Mouse (Mus musculus) intestine, embryonic 14.5 days (tissue): Measurements from ENCODE around the gene Hand2. TPM values are rescaled to one million over a fixed set of nuclear protein-coding genes. Genes with fewer than 3 reads are reported as not detected.

Experiments used
- ATAC-seq: fragments of 200-750 bp; cut with Nextera tagmentation; replicated peaks from 2 replicates; pipeline ENCODE4 v1.8.0; 2017; ENCODE audit warnings: low read depth, moderate number of reproducible peaks, moderate TSS enrichment, moderate library complexity; ENCODE audit not compliant: low FRiP score, low TSS enrichment
- DNase-seq: peaks from one replicate; pipeline ENCODE4 v3.0.0-alpha.2; 2018; ENCODE audit warnings: low spot score
- H3K27ac ChIP-seq: fragments of 300-500 bp; sonication (generic); 2 replicates; pipeline ENCODE4 v1.5.1; 2014; ENCODE audit warnings: low read depth, mild to moderate bottlenecking, control low read depth
- H3K27me3 ChIP-seq: fragments of 300-500 bp; sonication (generic); replicated peaks from 2 replicates; pipeline ENCODE4 v1.6.1; 2014; ENCODE audit warnings: low read length, control low read depth; ENCODE audit not compliant: control insufficient read depth, insufficient read depth
- H3K36me3 ChIP-seq: fragments of 300-500 bp; sonication (generic); 2 replicates; pipeline ENCODE4 v1.6.1; 2014; ENCODE audit warnings: low read length, control low read depth; ENCODE audit not compliant: control insufficient read depth, insufficient read depth
- H3K4me1 ChIP-seq: fragments of 300-500 bp; sonication (generic); replicated peaks from 2 replicates; pipeline ENCODE4 v1.6.1; 2014; ENCODE audit warnings: low read length, control low read depth, mixed read lengths; ENCODE audit not compliant: control insufficient read depth, insufficient read depth
- H3K4me2 ChIP-seq: fragments of 300-500 bp; sonication (generic); 2 replicates; pipeline ENCODE4 v1.6.1; 2014; ENCODE audit warnings: low read length
- H3K4me3 ChIP-seq: fragments of 300-500 bp; sonication (generic); 2 replicates; pipeline ENCODE4 v1.5.1; 2014; ENCODE audit warnings: low read depth, low read length, control low read depth, mixed read lengths
- H3K9ac ChIP-seq: fragments of 300-500 bp; sonication (generic); 2 replicates; pipeline ENCODE4 v1.6.1; 2014; ENCODE audit warnings: mild to moderate bottlenecking, low read length
- H3K9me3 ChIP-seq: fragments of 300-500 bp; sonication (generic); 2 replicates; pipeline ENCODE4 v1.6.1; 2016; ENCODE audit warnings: low read length, control low read depth; ENCODE audit not compliant: control insufficient read depth
- WGBS: fragments of 180-500 bp; shearing (Covaris S2); extraction: QIAGEN DNeasy Blood & Tissue Kit; methylation state at CpG from one replicate; pipeline ENCODE4 v1.1.7; 2014; 5-methylcytosine and 5-hydroxymethylcytosine counted together
- polyA plus RNA-seq: library from polyadenylated mRNA; unstranded; fragments of >200 nt; fragmentation: Nextera tagmentation; extraction: Ambion mirVana; gene quantifications from 2 replicates; pipeline ENCODE4 v1.2.1, GENCODE M21; 2014

Gene Hand2
- polyA plus RNA-seq, 1 experiment from 2014 or later = 13.1 TPM

- ATAC-seq (no peak), DNase-seq (peak; percentile 74)
- Histone ChIP-seq H3K27me3 (peaks cover 40% of the 10 kb centered on the region; the same call in 1 of the 2 replicates), H3K36me3 (no peaks in the 10 kb centered on the region), H3K27ac (peak overlapping the region; percentile 81), H3K4me1 (peaks cover 5% of the 10 kb centered on the region; the same call in 1 of the 2 replicates), H3K4me3 (peak overlapping the region; percentile 81), H3K9me3 (no peaks in the 10 kb centered on the region), H3K9ac (peak overlapping the region; percentile 95), H3K4me2 (peak overlapping the region; percentile 67)
- WGBS = 13% methylated on average over 29 of the region's 29 CpGs
Observed at GRCm38 (mm10) chr8:57327281-57328160, 6.7 kb downstream of the Hand2 start.

DNA sequence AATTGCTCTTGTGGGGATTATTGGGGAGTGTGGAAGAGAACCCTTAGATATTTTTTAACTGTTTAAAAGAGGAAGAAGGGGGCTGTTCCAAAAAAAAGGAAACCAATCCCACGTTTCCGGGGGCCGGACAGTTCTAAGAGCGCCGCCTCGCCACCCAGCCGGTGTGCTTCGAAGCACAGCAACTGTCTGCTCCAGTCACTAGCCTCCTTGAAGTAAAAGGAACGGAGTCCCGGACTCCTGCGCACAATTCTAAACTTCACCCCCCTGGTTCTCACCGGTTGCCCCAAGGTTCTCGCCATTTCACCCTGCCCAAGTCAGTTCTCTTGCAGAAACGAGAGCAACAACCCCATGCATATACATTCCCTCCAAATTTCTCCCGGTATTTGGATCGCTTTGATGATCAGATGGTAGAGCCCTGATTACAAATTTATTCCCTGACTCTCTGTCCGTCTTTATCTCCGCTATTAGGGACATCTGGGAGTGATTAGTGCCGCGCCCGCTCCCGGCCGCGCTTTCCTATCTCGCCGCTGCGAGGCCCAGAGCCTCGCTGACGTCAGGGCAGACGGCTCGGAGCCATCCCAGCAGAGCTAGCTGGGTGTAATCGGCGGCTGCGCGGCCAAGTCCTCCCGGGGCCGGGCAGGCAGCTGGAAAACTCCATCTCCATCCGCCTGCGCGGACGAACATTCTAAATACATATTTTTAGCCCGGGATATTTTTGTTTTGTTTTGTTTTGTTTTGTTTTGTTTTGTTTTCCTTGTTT is 7.6 kb downstream of the Hand2 start:
- Histone ChIP-seq H3K4me3 (peak overlapping the region; percentile 81), H3K4me1 (peaks cover 5% of the 10 kb centered on the region; the same call in 1 of the 2 replicates), H3K27me3 (peaks cover 40% of the 10 kb centered on the region; the same call in 1 of the 2 replicates), H3K9ac (peak overlapping the region; percentile 95), H3K36me3 (no peaks in the 10 kb centered on the region), H3K9me3 (no peaks in the 10 kb centered on the region), H3K27ac (peak overlapping the region; percentile 81), H3K4me2 (peak overlapping the region; percentile 67)
- WGBS = 2% methylated on average over 42 of the region's 42 CpGs
- DNase-seq (peak; percentile 85), ATAC-seq (peak; percentile 71)

GRCm38 (mm10) chr8:57328931-57329341 is 8.2 kb downstream of the Hand2 start:
- Histone ChIP-seq H3K4me1 (peaks cover 5% of the 10 kb centered on the region; the same call in 1 of the 2 replicates), H3K27ac (peak overlapping the region; percentile 81), H3K9ac (peak overlapping the region; percentile 95), H3K36me3 (no peaks in the 10 kb centered on the region), H3K9me3 (no peaks in the 10 kb centered on the region), H3K4me3 (peak overlapping the region; percentile 81), H3K27me3 (peaks cover 40% of the 10 kb centered on the region; the same call in 1 of the 2 replicates), H3K4me2 (peak overlapping the region; percentile 67)
- DNase-seq = no peak
- WGBS = 2% methylated on average over 19 of the region's 19 CpGs
- peak; percentile 53 for ATAC-seq

DNA sequence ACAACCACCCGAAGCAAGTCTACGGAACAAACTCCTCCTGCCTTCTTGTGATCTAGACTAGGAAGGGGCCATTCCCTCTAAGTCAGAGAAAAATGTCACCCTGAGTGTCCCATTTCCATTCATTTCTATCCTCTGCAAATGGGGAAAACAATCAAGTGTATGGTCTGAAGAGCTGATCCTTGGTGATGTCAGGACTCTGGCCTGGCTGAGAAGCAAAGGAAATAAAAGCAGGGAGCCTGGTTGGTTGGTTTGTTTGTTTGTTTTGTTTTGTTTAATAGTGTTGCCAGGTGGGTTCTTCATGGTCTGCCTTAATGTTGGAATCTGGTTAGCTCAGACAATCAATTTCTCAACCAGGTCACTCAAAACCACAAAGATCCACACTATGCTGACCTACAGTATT is 9.3 kb downstream of the Hand2 start:
- peaks cover 5% of the 10 kb centered on the region; the same call in 1 of the 2 replicates for H3K4me1 ChIP-seq
- no peak overlapping the region for H3K27ac ChIP-seq
- DNase-seq (peak; percentile 51), ATAC-seq (no peak)
- no peak overlapping the region for H3K4me3 ChIP-seq
- no peak overlapping the region for H3K9ac ChIP-seq
- H3K9me3 ChIP-seq = no peaks in the 10 kb centered on the region
- H3K36me3 ChIP-seq = no peaks in the 10 kb centered on the region
- H3K27me3 ChIP-seq = peaks cover 41% of the 10 kb centered on the region; the same call in 1 of the 2 replicates
- WGBS = 42% methylated on average over 2 of the region's 2 CpGs
- no peak overlapping the region for H3K4me2 ChIP-seq

DNA sequence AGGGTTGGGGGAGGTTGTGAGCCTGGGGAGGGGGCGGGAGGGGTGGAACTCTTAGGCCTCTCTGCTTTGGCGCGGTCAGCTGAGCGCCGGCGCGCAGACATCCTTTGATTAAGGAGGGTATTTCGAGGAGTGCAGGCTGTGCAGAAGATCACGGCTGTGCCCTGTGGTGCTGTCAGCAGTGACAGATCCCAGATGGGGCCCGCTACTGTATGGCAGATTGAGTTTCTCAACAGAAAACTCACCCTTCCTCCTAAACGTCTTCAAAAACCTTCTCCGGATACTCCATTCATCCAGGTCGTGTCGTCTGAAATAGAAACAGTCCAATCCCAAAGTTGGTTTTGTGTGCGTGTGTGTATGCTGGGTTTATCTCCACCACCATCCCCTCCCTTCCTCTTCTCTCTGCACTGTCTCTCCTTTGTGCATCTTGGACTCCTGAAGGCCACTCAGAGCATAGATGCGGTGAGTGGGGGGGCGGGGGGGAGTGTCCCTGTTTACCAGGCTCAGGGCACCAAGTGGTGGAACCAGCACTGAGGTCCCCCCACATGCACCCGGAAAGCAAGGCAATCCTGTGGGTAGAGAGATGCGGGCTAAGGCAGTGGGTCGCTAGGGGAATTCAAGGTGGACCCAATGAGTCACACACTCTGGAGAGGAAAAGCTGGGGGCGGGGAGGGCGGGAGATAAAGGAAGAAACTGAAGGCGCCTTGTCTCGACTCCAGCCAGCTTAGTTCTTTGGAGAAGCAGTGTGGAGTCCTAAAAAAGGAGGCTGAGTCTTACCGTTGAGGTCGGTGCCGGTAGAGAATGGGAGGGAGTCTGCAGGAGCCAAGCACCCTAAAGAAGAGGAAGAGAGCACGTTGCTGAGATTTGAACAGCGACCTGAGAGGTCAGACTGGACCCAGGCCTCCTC is 11.2 kb downstream of the Hand2 start:
- peak overlapping the region; percentile 85 for H3K27ac ChIP-seq
- no peaks in the 10 kb centered on the region for H3K36me3 ChIP-seq
- H3K9ac ChIP-seq = peak overlapping the region; percentile 61
- peak; percentile 75 for DNase-seq
- H3K9me3 ChIP-seq = no peaks in the 10 kb centered on the region
- peaks cover 5% of the 10 kb centered on the region; the same call in 1 of the 2 replicates for H3K4me1 ChIP-seq
- WGBS = 1% methylated on average over 29 of the region's 29 CpGs
- peaks cover 47% of the 10 kb centered on the region for H3K27me3 ChIP-seq
- peak; percentile 65 for ATAC-seq
- H3K4me2 ChIP-seq = peak overlapping the region; percentile 53
- H3K4me3 ChIP-seq = peak overlapping the region; percentile 41

- WGBS = 2% methylated on average over 26 of the region's 26 CpGs
- peaks cover 5% of the 10 kb centered on the region; the same call in 1 of the 2 replicates for H3K4me1 ChIP-seq
- no peak for ATAC-seq
- peak; percentile 70 for DNase-seq
- H3K4me2 ChIP-seq = peak overlapping the region; percentile 53
- H3K36me3 ChIP-seq = no peaks in the 10 kb centered on the region
- peak overlapping the region; percentile 41 for H3K4me3 ChIP-seq
- peak overlapping the region; percentile 85 for H3K27ac ChIP-seq
- peaks cover 47% of the 10 kb centered on the region for H3K27me3 ChIP-seq
- H3K9ac ChIP-seq = peak overlapping the region; percentile 61
- no peaks in the 10 kb centered on the region for H3K9me3 ChIP-seq
Observed at GRCm38 (mm10) chr8:57332676-57333482, 12.1 kb downstream of the Hand2 start.

DNA sequence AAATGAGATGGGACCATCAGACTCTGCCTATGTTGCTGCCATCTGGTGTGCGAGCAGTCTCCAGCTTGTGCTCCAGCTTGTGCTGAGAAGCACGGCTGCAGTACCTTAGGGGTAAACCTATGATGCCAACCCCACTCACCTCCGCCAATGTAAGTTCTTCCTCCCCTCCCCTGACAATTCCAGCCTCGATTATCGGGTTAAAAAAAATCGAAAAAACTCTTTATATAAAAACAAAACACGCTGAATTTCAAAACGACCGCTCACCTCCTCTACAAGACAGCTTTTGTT is 12.6 kb downstream of the Hand2 start:
- ATAC-seq (no peak), DNase-seq (no peak)
- H3K36me3 ChIP-seq = no peaks in the 10 kb centered on the region
- H3K27ac ChIP-seq = peak overlapping the region; percentile 85
- peaks cover 5% of the 10 kb centered on the region; the same call in 1 of the 2 replicates for H3K4me1 ChIP-seq
- WGBS = 3% methylated on average over 9 of the region's 9 CpGs
- H3K9ac ChIP-seq = peak overlapping the region; percentile 61
- peak overlapping the region; percentile 53 for H3K4me2 ChIP-seq
- peaks cover 42% of the 10 kb centered on the region for H3K27me3 ChIP-seq
- no peaks in the 10 kb centered on the region for H3K9me3 ChIP-seq
- H3K4me3 ChIP-seq = peak overlapping the region; percentile 41
